Mouse (Mus musculus) thymus, adult 2 months (tissue): ENCODE measurements around the gene Shisal1.

Source experiments
- CTCF ChIP-seq: fragments of 200-500 bp; IDR thresholded peaks from 2 replicates; pipeline ENCODE4 v1.5.1; 2012; ENCODE audit warnings: mild to moderate bottlenecking, control low read depth, low read length, moderate library complexity, borderline replicate concordance; ENCODE audit not compliant: control insufficient read depth, poor library complexity, insufficient read depth; ENCODE audit errors: extremely low read depth
- POLR2A ChIP-seq: fragments of 200-500 bp; IDR thresholded peaks from 2 replicates; pipeline ENCODE4 v1.6.1; 2012; ENCODE audit warnings: mild to moderate bottlenecking, low read length, control low read depth, moderate library complexity; ENCODE audit not compliant: control insufficient read depth, poor library complexity, insufficient read depth; ENCODE audit errors: extremely low read depth

DNA sequence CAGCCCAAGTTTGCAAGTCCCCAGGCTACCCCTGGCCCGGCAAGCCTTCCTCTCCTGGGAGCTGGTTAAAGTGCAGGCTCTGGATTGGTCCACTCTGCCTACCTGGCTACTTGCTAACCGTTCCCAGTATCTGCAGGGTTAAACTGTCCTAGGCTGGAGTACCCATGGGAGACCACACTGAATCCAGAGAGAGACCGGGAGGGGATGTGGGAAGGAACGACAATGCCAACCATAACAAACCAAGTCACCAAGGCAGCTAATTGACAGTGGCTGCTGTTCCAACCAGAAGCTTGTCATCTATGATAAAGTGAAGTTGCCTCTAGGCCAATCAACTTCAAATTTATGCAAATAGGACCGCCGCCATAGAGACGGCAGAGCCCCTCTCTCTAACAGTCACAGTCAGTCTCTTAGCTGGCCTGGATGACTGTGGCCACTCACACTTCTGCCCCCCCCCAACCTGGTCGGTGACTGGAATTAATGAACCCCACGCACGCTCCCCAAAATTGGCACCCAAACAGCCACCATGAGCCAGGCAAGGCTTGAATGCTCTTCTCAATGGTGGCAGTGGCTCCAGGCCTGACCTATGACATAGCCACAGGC, 13.2 kb downstream of the Shisal1 start:
- TF ChIP-seq CTCF (no peak), POLR2A (no peak)
